Mouse (Mus musculus) forebrain, postnatal 0 days (tissue): ENCODE results near the gene Nap1l3. TPM values are rescaled to one million over a fixed set of nuclear protein-coding genes. Genes with fewer than 3 reads are reported as not detected.

ENCODE experiments used
- ATAC-seq: fragments of 200-750 bp; cut with Nextera tagmentation; 2 replicates; pipeline ENCODE4 v1.8.0; 2017; ENCODE audit warnings: mild to moderate bottlenecking, moderate library complexity
- DNase-seq: peaks from one replicate; pipeline ENCODE4 v3.0.0-alpha.2; 2015
- H3K27ac ChIP-seq: fragments of 300-500 bp; sonication (generic); 2 replicates; pipeline ENCODE4 v1.5.1; 2014; ENCODE audit warnings: low read depth, mild to moderate bottlenecking, antibody characterized with exemption, low read length, moderate library complexity, mixed read lengths
- H3K27me3 ChIP-seq: fragments of 300-500 bp; sonication (generic); 2 replicates; pipeline ENCODE4 v1.6.1; 2014; ENCODE audit warnings: mild to moderate bottlenecking, low read length, mixed read lengths; ENCODE audit not compliant: insufficient read depth
- H3K36me3 ChIP-seq: fragments of 300-500 bp; sonication (generic); 2 replicates; pipeline ENCODE4 v1.6.1; 2014; ENCODE audit warnings: mild to moderate bottlenecking, moderate library complexity; ENCODE audit not compliant: insufficient read depth
- H3K4me1 ChIP-seq: fragments of 300-500 bp; sonication (generic); 2 replicates; pipeline ENCODE4 v1.6.1; 2014; ENCODE audit warnings: antibody characterized with exemption; ENCODE audit not compliant: insufficient read depth
- H3K4me2 ChIP-seq: fragments of 300-500 bp; sonication (generic); 2 replicates; pipeline ENCODE4 v1.6.1; 2014; ENCODE audit warnings: low read depth, mild to moderate bottlenecking, moderate library complexity
- H3K4me3 ChIP-seq: fragments of 300-500 bp; sonication (generic); 2 replicates; pipeline ENCODE4 v1.5.1; 2014; ENCODE audit warnings: low read depth, low read length, mixed read lengths
- H3K9ac ChIP-seq: fragments of 300-500 bp; sonication (generic); 2 replicates; pipeline ENCODE4 v1.6.1; 2014; ENCODE audit warnings: mild to moderate bottlenecking
- H3K9me3 ChIP-seq: fragments of 300-500 bp; sonication (generic); 2 replicates; pipeline ENCODE4 v1.6.1; 2016; ENCODE audit warnings: low read length
- CTCF ChIP-seq: sonication (generic); IDR thresholded peaks from 2 replicates; pipeline ENCODE4 v1.5.1; 2016; ENCODE audit warnings: antibody characterized with exemption, control low read depth, low read depth
- WGBS: fragments of 180-500 bp; shearing (Covaris S2); extraction: QIAGEN DNeasy Blood & Tissue Kit; methylation state at CpG from one replicate; pipeline ENCODE4 v1.1.7; 2014; 5-methylcytosine and 5-hydroxymethylcytosine counted together
- polyA plus RNA-seq: library from polyadenylated mRNA; unstranded; fragments of >200 nt; fragmentation: Nextera tagmentation; extraction: Ambion mirVana; gene quantifications from 2 replicates; pipeline ENCODE4 v1.2.1, GENCODE M21; 2015
- total RNA-seq: library from RNA; depleted of rRNA; stranded (reverse); fragments of >200 nt; gene quantifications from 2 replicates; pipeline ENCODE4 v1.2.3, GENCODE M21; 2014; rRNA removed

The Nap1l3 gene
- total RNA-seq (55.2 and 58.6 TPM in 2 replicates), polyA plus RNA-seq (49.7 and 58.9 TPM in 2 replicates)

DNA sequence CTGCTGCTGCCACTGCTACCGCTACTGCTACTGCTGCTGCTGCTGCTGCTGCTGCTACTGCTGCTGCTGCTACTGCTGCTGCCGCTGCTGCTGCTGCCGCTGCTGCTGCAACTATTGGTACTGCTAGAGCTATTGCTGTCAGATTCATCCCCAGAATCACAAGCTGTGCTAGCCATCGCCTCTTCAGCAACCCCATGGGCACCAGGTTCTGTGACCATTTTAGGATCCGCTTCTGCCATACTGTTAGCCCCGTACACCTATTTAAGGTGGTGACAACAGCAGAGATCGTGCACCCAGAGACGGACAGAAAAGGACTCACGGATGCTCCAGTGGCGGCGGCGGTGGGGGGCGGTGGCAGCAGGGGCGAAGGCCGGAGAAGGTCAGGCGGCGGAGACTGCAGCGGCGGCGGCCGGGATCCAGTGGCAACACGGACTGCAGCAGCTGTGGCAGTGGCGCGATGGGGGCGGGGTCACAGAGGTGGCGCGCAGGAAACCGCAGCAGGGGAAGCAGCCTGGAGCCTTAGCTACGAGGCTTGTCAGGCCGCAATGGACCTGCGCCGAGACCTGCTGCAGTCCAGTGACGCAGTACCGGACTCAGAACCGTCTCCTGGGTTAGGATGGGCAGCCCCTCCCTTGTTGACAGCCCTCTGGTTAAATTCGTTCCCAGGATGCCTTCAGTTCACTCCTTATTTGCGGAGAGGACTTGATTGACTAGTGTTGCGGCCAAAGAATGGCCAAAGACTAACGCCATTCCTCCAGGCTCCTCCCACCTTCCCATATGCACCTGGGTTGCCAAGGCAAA, at the start of gene Nap1l3:
Gene Nap1l3 (minus strand): TSS at position 621 of the 801 bp plus-strand sequence.
- H3K36me3 ChIP-seq = no peaks in the 10 kb centered on the region
- H3K4me1 ChIP-seq = no peaks in the 10 kb centered on the region
- DNase-seq = peak; percentile 84
- no peaks in the 10 kb centered on the region for H3K9me3 ChIP-seq
- H3K4me3 ChIP-seq = peak within 1 kb of the TSS; percentile 51
- TF ChIP-seq CTCF = no peak
- ATAC-seq = peak; percentile 98
- no peaks in the 10 kb centered on the region for H3K27me3 ChIP-seq
- H3K4me2 ChIP-seq = peak within 1 kb of the TSS; percentile 44
- H3K27ac ChIP-seq = peak within 1 kb of the TSS; percentile 86
- whole genome bisulfite sequencing = 12% methylated on average over 39 of the region's 39 CpGs
- peak within 1 kb of the TSS; percentile 70 for H3K9ac ChIP-seq

DNA sequence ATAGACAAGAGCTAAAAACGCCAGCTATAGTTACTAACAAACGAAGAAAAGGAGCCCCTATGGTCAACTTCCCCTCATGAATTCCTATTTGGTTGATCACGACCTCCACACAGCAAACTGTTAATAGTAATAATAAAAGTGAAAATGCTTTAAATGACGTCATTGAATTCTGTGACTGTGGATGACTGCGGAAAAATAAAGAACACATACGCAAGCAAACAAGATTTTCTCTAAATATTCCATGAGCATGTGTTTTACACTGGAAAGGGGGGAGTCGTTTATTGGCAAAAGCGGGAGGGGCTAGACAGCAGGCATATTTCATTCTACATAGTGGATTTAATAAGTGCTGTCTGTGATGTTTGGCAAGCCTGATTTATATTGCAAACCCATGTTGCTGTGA, 451 bp upstream of the Nap1l3 start:
- Histone ChIP-seq H3K4me3 (peak overlapping the region; percentile 51), H3K9me3 (no peaks in the 10 kb centered on the region), H3K36me3 (no peaks in the 10 kb centered on the region), H3K27ac (peak overlapping the region; percentile 86; the same call in 1 of the 2 replicates), H3K4me1 (no peaks in the 10 kb centered on the region), H3K27me3 (no peaks in the 10 kb centered on the region), H3K9ac (peak overlapping the region; percentile 70), H3K4me2 (peak overlapping the region; percentile 44)
- TF ChIP-seq CTCF = no peak
- ATAC-seq (peak; percentile 26), DNase-seq (no peak)
- WGBS = 26% methylated on average over 8 of the region's 8 CpGs
